Comparison of ENCODE assay signal across 12 mouse cellular contexts in genomic region chr2:145196043-145196442, GRCm38 (mm10). TPM values are rescaled to one million over a fixed set of nuclear protein-coding genes. Genes with fewer than 3 reads are reported as not detected.
DNase-seq lines count a peak whose midpoint lies in the region; ATAC-seq lines count a peak whose summit lies in the region.
"Had no signal": no experiment of that assay in that cellular context is flagged by ENCODE, and none has a peak within 500 bp of the region (broad histone marks: within the 10 kb centered on the region; RNA-seq: fewer than 3 reads in every experiment).

No protein-coding gene starts in this region.

- intact Hi-C loops in left cerebral cortex, postnatal 25 days (cut with DNase I), result loop anchor here (2.0 kb wide), 1 partner anchor 27 kb away; no protein-coding TSS in a partner anchor

- ATAC-seq in hindbrain, embryonic 14.5 days (ENCODE audit: low FRiP score), result no peak

- H3K4me1 ChIP-seq in hindbrain, embryonic 14.5 days (replicated peaks; ENCODE audit: control insufficient read depth, insufficient read depth, low read length), result no peaks in the 10 kb centered on the region
- H3K4me1 ChIP-seq: hindbrain, embryonic 10.5 days; limb, embryonic 12.5 days had no signal

- no peak overlapping the region for H3K27ac ChIP-seq in hindbrain, embryonic 14.5 days
- H3K27ac ChIP-seq: hindbrain, embryonic 10.5 days; limb, embryonic 12.5 days had no signal

- H3K9me3 ChIP-seq in hindbrain, embryonic 14.5 days (ENCODE audit: control insufficient read depth, low read length), result no peaks in the 10 kb centered on the region
- H3K9me3 ChIP-seq: hindbrain, embryonic 10.5 days; limb, embryonic 12.5 days had no signal

- 72% methylated on average over 3 of the region's 3 CpGs for WGBS in hindbrain, embryonic 14.5 days

- H3K4me2 ChIP-seq in hindbrain, embryonic 14.5 days (replicated peaks), result no peak overlapping the region
- H3K4me2 ChIP-seq: heart, embryonic 11.5 days; limb, embryonic 12.5 days had no signal

- H3K27me3 ChIP-seq in hindbrain, embryonic 14.5 days (ENCODE audit: control insufficient read depth, insufficient read depth, low read length), result no peaks in the 10 kb centered on the region
- H3K27me3 ChIP-seq: limb, embryonic 12.5 days had no signal

- no peaks in the 10 kb centered on the region for H3K36me3 ChIP-seq in hindbrain, embryonic 14.5 days (replicated peaks; ENCODE audit: control insufficient read depth, insufficient read depth)
- H3K36me3 ChIP-seq: hindbrain, embryonic 10.5 days; limb, embryonic 12.5 days had no signal

- no peak overlapping the region for H3K4me3 ChIP-seq in hindbrain, embryonic 14.5 days (replicated peaks; ENCODE audit: low read length)
- H3K4me3 ChIP-seq: hindbrain, embryonic 10.5 days; limb, embryonic 12.5 days had no signal

- H3K9ac ChIP-seq in hindbrain, embryonic 14.5 days, result no peak overlapping the region
- H3K9ac ChIP-seq: limb, embryonic 12.5 days had no signal

- DNase-seq in layer of hippocampus, adult 11-12 months (ENCODE audit: low spot score), result peak; percentile 20
- DNase-seq in layer of hippocampus, adult 8-10 months (ENCODE audit: low spot score in 2 of 2), result no peak
- DNase-seq in right cerebral cortex, adult 18-20 months, result peak; percentile 58
- no peak for DNase-seq in right cerebral cortex, postnatal 4 days
- peak; percentile 26 to 84 for DNase-seq in left cerebral cortex, postnatal 25 days (ENCODE audit: low spot score in 2 of 2)
- no peak for DNase-seq in urinary bladder, postnatal 10 days (ENCODE audit: low spot score)
- DNase-seq in hindbrain, embryonic 14.5 days (ENCODE audit: low spot score), result no peak
- no peak for DNase-seq in urinary bladder, postnatal 25 days (ENCODE audit: low spot score)
- DNase-seq: thymus, postnatal 14 days had no signal

RNA-seq across cellular contexts. Expression of gene Slc24a3, which starts 28.5 kb away (rescaled TPM):
- 100 to 1,000 TPM; 151 to 176 (median 168) TPM for total RNA-seq in layer of hippocampus, adult 8-10 months (2022)
- 100 to 1,000 TPM; 130 to 132 TPM for total RNA-seq in left cerebral cortex, postnatal 25 days (2021)
- polyA plus RNA-seq in hindbrain, embryonic 14.5 days (2014; fragmentation: Nextera tagmentation; extraction: Ambion mirVana), result 21.5 and 27.2 TPM in 2 replicates

Comparison
In these comparisons a context has a peak if more than half of its experiments do, and no peak if none do; other contexts are left out.
1. DNase-seq: peak in layer of hippocampus, adult 11-12 months (single experiment), right cerebral cortex, adult 18-20 months (single experiment) and left cerebral cortex, postnatal 25 days (2 of 2); none in layer of hippocampus, adult 8-10 months (0 of 2), right cerebral cortex, postnatal 4 days (single experiment), urinary bladder, postnatal 10 days (single experiment), hindbrain, embryonic 14.5 days (single experiment) and urinary bladder, postnatal 25 days (single experiment).